Mouse (Mus musculus) erythroblast, embryonic 14.5 days (primary cell): Measurements from ENCODE around the gene 0610010F05Rik.

Source experiments
- GATA1 ChIP-seq: IDR thresholded peaks from 2 replicates; pipeline ENCODE4 v1.6.1; 2012; ENCODE audit warnings: low read length, inconsistent platforms, mixed read lengths
- TAL1 ChIP-seq: IDR thresholded peaks from 3 replicates; pipeline ENCODE4 v1.6.1; 2012; ENCODE audit warnings: low read length, inconsistent platforms, mixed read lengths

- no peak for TF ChIP-seq GATA1
- no peak for TF ChIP-seq TAL1
These were observed 112.8 kb downstream of the 0610010F05Rik start, which contains the start of gene 1700093K21Rik for GRCm38 (mm10) chr11:23520473-23521205.
